Mouse (Mus musculus): ENCODE data around the gene Kcnh2.

The Kcnh2 gene

DNA sequence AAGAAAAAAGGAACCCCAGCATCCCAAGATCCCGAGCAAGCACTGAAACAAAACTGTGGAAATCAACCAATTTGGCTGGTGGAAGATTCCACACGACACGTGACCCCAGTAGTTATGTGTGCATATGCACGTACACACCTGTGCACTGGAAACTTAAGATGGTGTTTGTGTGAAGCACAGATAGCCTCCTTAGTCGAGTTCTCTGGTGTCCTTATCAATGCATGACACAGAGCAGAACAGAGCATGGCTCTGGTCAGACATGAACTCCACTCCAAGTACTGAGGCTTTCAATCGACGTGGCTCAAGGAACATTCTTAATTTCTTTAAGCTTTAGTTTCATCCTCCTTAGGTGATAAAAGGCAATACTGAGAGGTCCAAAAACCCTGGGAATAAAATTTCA, 5.1 kb downstream of the Kcnh2 start:
- no peak for DNase-seq (ENCODE audit: low read depth)

DNA sequence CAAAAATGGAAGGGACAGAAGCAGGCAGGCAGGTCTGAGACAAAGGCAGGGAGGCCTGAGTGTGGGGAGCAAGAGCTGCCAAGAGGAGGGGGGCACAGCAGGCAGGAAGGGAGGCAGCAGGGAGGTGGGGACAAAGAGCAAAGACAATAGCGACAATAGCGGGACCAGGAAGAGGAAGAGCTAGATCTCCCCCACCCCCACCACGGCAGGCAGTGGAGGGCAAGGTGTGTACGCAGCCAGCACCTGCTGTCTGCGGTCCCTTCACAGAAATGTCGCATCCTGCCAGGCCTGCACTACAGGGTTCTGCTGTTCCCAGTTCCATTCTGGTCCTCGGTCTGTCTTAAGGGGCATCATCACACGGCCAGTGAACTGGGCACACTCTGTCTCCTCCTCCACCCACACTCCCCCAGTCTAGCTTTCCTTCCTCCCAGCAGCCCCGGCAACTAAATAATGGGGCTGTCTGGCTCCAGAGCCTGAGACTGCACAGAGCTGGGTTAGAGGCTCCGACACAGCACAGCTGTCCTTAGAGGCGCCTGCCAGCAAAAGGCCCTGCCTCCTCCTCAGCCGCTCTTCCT, 6.8 kb downstream of the Kcnh2 start:
- no peak for DNase-seq (ENCODE audit: low read depth)

- DNase-seq (ENCODE audit: low read depth) = no peak
Observed at GRCm38 (mm10) chr5:24343977-24344436, 7.4 kb downstream of the Kcnh2 start.

- DNase-seq (ENCODE audit: low read depth) = no peak
Observed at GRCm38 (mm10) chr5:24343379-24343778, 8.0 kb downstream of the Kcnh2 start.

DNA sequence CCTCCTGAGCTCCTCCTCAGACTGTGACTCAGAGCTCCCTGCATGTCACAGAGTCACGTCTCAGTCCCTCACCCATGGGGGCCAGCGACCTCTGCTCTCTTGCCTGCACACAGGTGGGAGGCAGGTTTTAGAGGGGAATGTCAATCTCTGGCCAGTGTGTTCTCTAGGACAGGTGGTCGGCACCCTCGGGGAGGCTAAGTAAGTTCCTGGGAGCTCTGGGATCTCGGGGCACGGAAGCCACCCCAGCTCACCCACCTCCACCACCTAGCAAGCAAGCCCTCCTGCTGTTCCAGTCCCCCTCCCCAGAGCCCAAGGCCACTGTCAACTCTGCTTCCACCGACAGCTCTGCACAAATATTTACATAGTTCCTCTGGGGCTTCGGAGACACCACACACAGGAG, 8.4 kb downstream of the Kcnh2 start:
- no peak for DNase-seq (ENCODE audit: low read depth)

DNA sequence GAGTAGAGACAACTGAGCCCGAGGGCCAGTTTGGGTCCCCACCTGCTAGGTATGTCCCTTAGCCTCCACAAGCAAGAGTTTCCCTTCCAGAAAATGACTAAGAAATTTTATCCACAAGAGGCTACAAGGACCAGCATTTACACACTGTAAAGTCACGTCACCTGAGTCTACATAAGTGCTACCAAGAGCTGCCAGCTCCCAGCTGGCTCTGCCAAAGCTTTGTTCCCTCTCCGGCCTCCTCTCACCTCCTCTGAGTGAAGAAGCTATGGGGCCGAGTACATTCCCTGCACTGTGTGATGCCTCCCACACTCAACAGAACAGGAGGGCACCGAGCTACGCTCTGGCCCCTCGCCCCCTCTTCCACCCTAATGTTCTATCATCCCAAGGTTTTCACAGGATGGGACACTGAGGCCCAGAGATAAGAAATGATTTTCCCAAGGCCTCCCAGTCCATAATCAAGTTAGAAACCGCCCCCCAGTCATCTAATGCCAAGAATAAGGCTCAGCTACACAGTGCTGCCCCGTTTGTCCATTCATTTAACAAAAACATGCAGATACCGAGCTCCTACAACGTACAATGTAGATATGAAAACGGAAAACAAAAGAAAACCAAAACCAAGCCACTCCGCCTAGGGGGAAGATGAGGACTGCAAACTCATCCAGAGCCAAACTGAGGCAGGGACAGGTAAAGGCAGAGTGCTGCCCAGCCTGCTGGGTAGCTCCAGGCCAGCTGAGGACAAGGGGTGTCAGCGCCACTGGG, 9.0 kb downstream of the Kcnh2 start:
- no peak for DNase-seq (ENCODE audit: low read depth)

DNA sequence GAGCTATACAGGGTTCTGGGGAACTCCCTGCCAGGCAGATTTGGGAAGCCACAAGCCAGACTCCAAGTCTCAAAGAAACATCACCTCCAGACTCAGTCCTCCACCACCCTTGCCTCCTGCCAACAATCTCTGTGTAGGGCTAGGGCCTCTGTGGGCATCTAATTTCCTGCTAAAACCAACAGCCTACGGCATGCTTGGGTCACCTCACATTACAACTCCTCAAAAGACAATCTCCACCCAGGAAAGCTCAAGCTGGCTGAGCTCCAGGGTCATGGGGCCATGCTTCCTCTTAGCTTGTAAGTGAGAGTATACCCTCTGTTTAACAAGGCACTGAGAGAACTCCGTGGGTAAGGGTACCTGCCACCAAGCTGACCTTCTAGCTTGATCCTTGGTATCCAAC, 13.6 kb downstream of the Kcnh2 start:
- DNase-seq (ENCODE audit: low read depth) = no peak

- DNase-seq (ENCODE audit: low read depth) = no peak
Observed at GRCm38 (mm10) chr5:24337366-24337765, 14.0 kb downstream of the Kcnh2 start.

DNA sequence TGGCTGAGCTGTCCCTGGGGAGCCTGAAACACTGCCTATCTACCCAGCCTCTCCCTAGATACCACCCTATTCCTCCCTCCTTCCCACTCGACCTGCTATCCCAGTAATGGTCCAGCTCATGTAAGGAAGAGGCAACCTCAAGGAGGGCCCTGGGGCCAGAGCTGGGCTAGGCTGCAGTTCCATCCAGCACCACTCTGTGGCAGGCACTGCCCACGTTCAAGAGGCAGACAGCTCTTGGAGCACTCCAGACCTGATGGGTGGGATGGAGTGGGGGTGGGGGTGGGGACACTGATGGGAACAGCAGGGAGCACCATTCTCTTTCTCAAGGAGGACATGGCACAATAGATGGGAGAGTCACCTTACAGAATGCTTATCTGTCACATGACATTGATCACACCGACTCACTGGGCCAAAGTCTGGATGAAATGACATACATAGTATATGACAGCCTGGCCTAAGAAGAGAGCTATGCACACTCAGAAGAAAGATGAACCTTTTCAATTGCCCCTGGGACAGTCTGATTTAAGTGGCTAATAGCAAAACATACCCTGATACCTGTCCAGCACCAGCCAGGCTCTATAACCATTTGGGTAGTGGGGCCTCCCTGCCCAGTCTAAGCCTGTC, 15.4 kb downstream of the Kcnh2 start:
- no peak for DNase-seq (ENCODE audit: low read depth)

DNA sequence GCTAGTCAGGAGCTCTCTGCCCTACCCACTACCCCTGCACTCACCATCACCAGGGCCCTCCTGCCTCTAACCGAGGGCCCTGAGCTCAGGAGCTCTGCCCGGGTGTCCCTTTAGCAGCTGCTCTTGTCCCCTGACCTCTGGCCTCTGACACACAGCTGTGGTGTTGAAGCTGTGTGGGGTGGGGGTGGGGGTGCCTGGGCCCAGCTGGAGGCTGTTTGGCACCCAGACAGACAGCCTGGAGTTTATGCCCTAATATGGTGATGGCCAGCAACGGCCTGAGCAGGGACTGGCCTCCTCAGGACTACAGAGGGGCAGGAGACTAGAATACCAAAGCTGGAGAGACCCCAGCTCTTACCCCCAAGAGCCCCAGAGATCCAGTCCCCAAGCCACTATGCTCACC, 16.7 kb downstream of the Kcnh2 start:
- no peak for DNase-seq (ENCODE audit: low read depth)

- no peak for DNase-seq (ENCODE audit: low read depth)
Observed at GRCm38 (mm10) chr5:24332401-24332800, 19.0 kb downstream of the Kcnh2 start.

GRCm38 (mm10) chr5:24329965-24330298, 21.5 kb downstream of the Kcnh2 start:
- DNase-seq (ENCODE audit: low read depth) = no peak

DNA sequence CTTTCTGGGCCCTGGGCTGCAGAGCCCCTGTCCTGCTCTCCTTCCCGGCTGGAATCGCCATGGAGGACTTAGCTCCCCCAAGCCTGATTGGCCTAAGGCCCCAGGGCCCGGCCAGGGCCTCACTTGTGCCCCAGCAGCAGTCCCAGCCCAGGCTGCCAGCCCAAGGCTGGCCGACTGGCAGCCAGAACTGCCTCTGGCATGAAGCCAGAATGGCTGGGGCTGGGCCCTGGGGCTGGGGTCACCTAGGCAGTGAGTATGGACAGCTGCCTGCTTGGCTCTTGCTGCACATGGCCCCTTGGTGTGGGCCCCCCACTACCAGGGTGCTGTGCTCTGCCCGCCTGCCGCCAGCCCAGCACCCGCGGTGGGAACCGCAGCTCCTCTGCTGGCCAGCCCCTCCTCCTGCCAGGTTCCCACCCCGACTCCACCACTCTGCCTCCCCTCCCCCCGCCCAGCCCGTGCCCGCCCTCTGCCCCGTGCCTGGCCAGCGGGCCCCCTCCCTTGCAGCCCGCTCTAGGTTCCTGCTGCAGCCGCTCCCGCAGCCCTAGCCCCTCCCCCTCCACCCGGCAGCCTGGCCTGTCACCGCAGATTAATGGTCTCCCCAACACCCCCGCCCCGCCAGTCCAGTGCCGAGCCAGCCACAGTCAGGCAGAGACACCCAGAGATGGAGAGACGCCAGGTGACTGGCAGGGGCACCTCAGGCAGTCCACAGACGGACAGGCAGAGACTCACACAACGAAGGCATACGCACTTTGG, 22.0 kb downstream of the Kcnh2 start:
- DNase-seq (ENCODE audit: low read depth) = no peak

DNA sequence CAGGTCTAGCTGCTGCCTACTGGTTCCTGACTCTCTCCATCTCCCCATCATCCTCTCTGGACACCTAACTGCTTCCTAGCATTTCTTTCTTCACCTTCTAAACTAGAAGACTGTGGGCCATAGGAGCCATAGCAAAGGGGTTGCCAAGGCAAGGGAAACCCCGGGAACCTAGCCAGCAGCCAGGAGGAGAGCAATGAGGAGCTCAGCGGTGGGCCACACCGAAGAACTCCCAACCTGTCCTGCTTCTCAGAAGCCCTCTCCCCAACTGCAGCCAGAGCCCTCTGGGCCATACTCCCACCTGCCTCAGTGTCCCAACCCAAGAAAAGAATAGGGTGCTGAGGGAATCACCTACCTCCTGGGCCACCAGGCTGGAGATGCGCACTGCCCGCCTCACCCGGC, 22.6 kb downstream of the Kcnh2 start:
- DNase-seq (ENCODE audit: low read depth) = no peak

DNA sequence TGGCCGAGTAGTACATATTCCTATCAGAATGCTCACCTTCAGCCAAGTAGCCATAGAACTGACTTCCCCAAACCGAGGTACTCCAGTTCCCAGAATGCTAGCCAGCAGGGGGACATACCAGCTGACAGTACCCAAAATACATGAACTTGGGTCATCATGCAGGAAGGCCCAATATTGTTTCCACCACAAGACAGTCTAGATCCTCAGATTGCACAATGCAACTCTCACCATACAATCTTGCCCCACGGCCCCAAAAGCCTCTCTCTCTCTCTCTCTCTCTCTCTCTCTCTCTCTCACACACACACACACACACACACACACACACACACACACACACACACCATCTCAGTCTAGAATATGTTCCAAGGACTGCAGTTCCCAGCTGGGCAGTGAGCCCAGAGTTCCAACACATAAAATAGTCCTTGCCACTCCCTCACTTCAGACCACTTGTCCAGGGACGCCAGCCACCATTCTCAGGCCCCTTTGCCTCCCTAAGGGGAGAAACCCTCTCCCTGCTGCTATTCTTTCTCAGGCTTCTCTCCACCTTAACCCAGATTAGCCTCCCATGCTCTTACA, 24.5 kb downstream of the Kcnh2 start:
- DNase-seq (ENCODE audit: low read depth) = no peak

- no peak for DNase-seq (ENCODE audit: low read depth)
Observed at GRCm38 (mm10) chr5:24326166-24326841, 25.1 kb downstream of the Kcnh2 start.

DNA sequence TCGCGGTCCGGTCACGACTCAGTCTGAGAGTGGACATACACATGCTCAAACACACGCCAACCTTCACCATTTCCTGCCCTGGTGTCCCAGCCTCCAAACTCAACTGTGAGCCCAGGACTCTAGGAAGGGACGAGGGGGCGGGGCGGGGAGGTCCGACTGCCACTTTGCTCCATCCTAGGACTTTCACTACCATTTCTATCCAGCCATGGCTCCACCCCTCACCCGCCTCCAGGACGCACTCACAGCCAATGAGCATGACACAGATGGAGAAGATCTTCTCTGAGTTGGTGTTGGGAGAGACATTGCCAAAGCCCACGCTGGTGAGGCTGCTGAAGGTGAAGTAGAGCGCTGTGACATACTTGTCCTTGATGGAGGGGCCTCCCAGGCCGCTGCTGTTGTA, 26.2 kb downstream of the Kcnh2 start:
- no peak for DNase-seq (ENCODE audit: low read depth)

- no peak for DNase-seq (ENCODE audit: low read depth)
Observed at GRCm38 (mm10) chr5:24321711-24322682, 29.4 kb downstream of the Kcnh2 start.

DNA sequence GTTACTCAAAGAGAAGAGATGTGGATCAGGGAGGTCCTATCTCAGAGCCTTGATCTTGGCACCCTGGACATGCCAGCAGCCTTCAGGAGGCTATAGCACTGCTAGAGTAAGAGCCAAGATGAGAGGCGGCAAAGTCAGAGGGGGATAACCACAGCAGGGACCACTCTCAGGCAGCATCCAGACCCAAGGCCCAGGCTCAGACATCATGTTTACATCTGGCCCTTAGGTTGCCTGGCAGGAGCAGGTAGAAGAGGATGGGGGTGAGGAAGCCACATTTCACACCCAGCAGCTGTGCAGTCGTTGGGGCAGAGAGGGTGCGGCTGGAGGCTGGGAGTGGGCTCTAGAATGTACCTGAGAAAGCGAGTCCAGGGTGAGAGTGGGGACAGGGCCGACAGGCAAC, 30.5 kb downstream of the Kcnh2 start:
- no peak for DNase-seq (ENCODE audit: low read depth)

- no peak for DNase-seq (ENCODE audit: low read depth)
Observed at GRCm38 (mm10) chr5:24320467-24320813, 31.0 kb downstream of the Kcnh2 start.
